Mouse (Mus musculus) spleen, postnatal 14 days (tissue): ENCODE data around the gene Zkscan7.
A peak's percentile ranks its signal among the peaks of the same experiment; 100 is the strongest.

ENCODE experiments used
- DNase-seq, 2 experiments: peaks; one replicate each; pipeline ENCODE4 v3.0.0; 2021 to 2022; ENCODE audit warnings: low spot score in 2 of 2

Gene Zkscan7

GRCm38 (mm10) chr9:122902717-122903535 is 17.4 kb downstream of the Zkscan7 start:
- DNase-seq: peak in 1 of 2 experiments; percentile 1

- no peak for DNase-seq
These were observed 37.0 kb downstream of the Zkscan7 start for GRCm38 (mm10) chr9:122922436-122922835.

GRCm38 (mm10) chr9:122922936-122923381 is 37.5 kb downstream of the Zkscan7 start, which contains the start of gene Zfp105:
Gene Zfp105 (plus strand): TSS chr9:122923072.
- DNase-seq: peak in 1 of 2 experiments; percentile 7

- no peak for DNase-seq
These were observed 43.4 kb downstream of the Zkscan7 start for GRCm38 (mm10) chr9:122928915-122929314.
